Comparison of ENCODE assay signal across 8 mouse cellular contexts in genomic region chr5:105517992-105518625, GRCm38 (mm10). TPM values are rescaled to one million over a fixed set of nuclear protein-coding genes. Genes with fewer than 3 reads are reported as not detected.
DNase-seq lines count a peak whose midpoint lies in the region; ATAC-seq and TF ChIP-seq lines count a peak whose summit lies in the region.

No protein-coding gene starts in this region.

- DNase-seq in lung, embryonic 14.5 days: peak; percentile 34
- DNase-seq in lung, postnatal 25 days (ENCODE audit: low spot score): no peak
- no peak for DNase-seq in embryonic facial prominence, embryonic 14.5 days (ENCODE audit: low spot score)
- peak; percentile 53 for DNase-seq in hindbrain, postnatal 0 days (ENCODE audit: low spot score)
- no peak for DNase-seq in midbrain, postnatal 0 days (ENCODE audit: low spot score)
- no peak for DNase-seq in left cerebral cortex, adult 2 months (ENCODE audit: extremely low spot score in 1 of 2, low spot score in 2 of 2)
- no peak for DNase-seq in spleen, postnatal 4 days (ENCODE audit: low spot score in 2 of 2)
- no peak for DNase-seq in embryo, embryonic 10.5 days (ENCODE audit: low spot score)

- ATAC-seq in lung, embryonic 14.5 days (ENCODE audit: insufficient read depth): no peak
- no peak for ATAC-seq in embryonic facial prominence, embryonic 14.5 days (ENCODE audit: low read depth)
- no peak for ATAC-seq in hindbrain, postnatal 0 days
- no peak for ATAC-seq in midbrain, postnatal 0 days (ENCODE audit: low FRiP score)

- H3K4me3 ChIP-seq in lung, embryonic 14.5 days (ENCODE audit: low read depth, low read length): peak overlapping the region; percentile 71
- H3K4me3 ChIP-seq in embryonic facial prominence, embryonic 14.5 days (ENCODE audit: low read depth, low read length): peak overlapping the region; percentile 81
- peak overlapping the region; percentile 80 for H3K4me3 ChIP-seq in hindbrain, postnatal 0 days (ENCODE audit: low read length)
- H3K4me3 ChIP-seq in midbrain, postnatal 0 days (ENCODE audit: low read depth, low read length): peak overlapping the region; percentile 76
- no peak overlapping the region for H3K4me3 ChIP-seq in left cerebral cortex, adult 2 months

- H3K4me1 ChIP-seq in lung, embryonic 14.5 days (ENCODE audit: insufficient read depth): peaks cover 4% of the 10 kb centered on the region; the same call in 1 of the 2 replicates
- peaks cover 9% of the 10 kb centered on the region for H3K4me1 ChIP-seq in embryonic facial prominence, embryonic 14.5 days (ENCODE audit: control insufficient read depth, insufficient read depth, low read length)
- 0 out of 2 replicates have a peak, but pooled peaks cover 4% of the 10 kb centered on the region for H3K4me1 ChIP-seq in hindbrain, postnatal 0 days (ENCODE audit: insufficient read depth, low read length)
- H3K4me1 ChIP-seq in midbrain, postnatal 0 days (ENCODE audit: insufficient read depth, low read length): peaks cover 5% of the 10 kb centered on the region; the same call in 1 of the 2 replicates

- peak overlapping the region; percentile 3; the same call in 1 of the 2 replicates for H3K27ac ChIP-seq in lung, embryonic 14.5 days (ENCODE audit: low read depth)
- no peak overlapping the region for H3K27ac ChIP-seq in embryonic facial prominence, embryonic 14.5 days (replicated peaks; ENCODE audit: low read depth, low read length)
- peak overlapping the region; percentile 78; the same call in 1 of the 2 replicates for H3K27ac ChIP-seq in hindbrain, postnatal 0 days
- no peak overlapping the region for H3K27ac ChIP-seq in midbrain, postnatal 0 days (ENCODE audit: low read depth, low read length)
- no peak overlapping the region for H3K27ac ChIP-seq in left cerebral cortex, adult 2 months

- H3K4me2 ChIP-seq in lung, embryonic 14.5 days: peak overlapping the region; percentile 88
- H3K4me2 ChIP-seq in embryonic facial prominence, embryonic 14.5 days (ENCODE audit: low read depth, low read length): peak overlapping the region; percentile 90
- peak overlapping the region; percentile 90 for H3K4me2 ChIP-seq in hindbrain, postnatal 0 days (ENCODE audit: low read depth, low read length)
- peak overlapping the region; percentile 90 for H3K4me2 ChIP-seq in midbrain, postnatal 0 days (ENCODE audit: low read depth, low read length, poor library complexity, severe bottlenecking)

- H3K36me3 ChIP-seq in lung, embryonic 14.5 days (ENCODE audit: insufficient read depth): no peaks in the 10 kb centered on the region
- no peaks in the 10 kb centered on the region for H3K36me3 ChIP-seq in embryonic facial prominence, embryonic 14.5 days (ENCODE audit: control insufficient read depth, insufficient read depth, low read length)
- H3K36me3 ChIP-seq in hindbrain, postnatal 0 days (ENCODE audit: insufficient read depth, low read length): no peaks in the 10 kb centered on the region
- H3K36me3 ChIP-seq in midbrain, postnatal 0 days (ENCODE audit: insufficient read depth, low read length): no peaks in the 10 kb centered on the region

- no peaks in the 10 kb centered on the region for H3K27me3 ChIP-seq in lung, embryonic 14.5 days (ENCODE audit: insufficient read depth, low read length)
- H3K27me3 ChIP-seq in embryonic facial prominence, embryonic 14.5 days (replicated peaks; ENCODE audit: control insufficient read depth, insufficient read depth, low read length): no peaks in the 10 kb centered on the region
- no peaks in the 10 kb centered on the region for H3K27me3 ChIP-seq in hindbrain, postnatal 0 days (ENCODE audit: insufficient read depth, low read length)
- H3K27me3 ChIP-seq in midbrain, postnatal 0 days (ENCODE audit: insufficient read depth, low read length): no peaks in the 10 kb centered on the region

- intact Hi-C loops in left cerebral cortex, adult 2 months (cut with DNase I): loop anchor here (2.0 to 5.0 kb wide), 3 partner anchors 25 to 349 kb away; no protein-coding TSS in a partner anchor

- no peaks in the 10 kb centered on the region for H3K9me3 ChIP-seq in lung, embryonic 14.5 days (ENCODE audit: low read depth, low read length)
- no peaks in the 10 kb centered on the region for H3K9me3 ChIP-seq in embryonic facial prominence, embryonic 14.5 days (ENCODE audit: control insufficient read depth, low read length)
- no peaks in the 10 kb centered on the region for H3K9me3 ChIP-seq in hindbrain, postnatal 0 days (ENCODE audit: low read length)
- H3K9me3 ChIP-seq in midbrain, postnatal 0 days (ENCODE audit: low read length): no peaks in the 10 kb centered on the region

- peak overlapping the region; percentile 78 for H3K9ac ChIP-seq in lung, embryonic 14.5 days
- peak overlapping the region; percentile 81; the same call in 1 of the 2 replicates for H3K9ac ChIP-seq in embryonic facial prominence, embryonic 14.5 days (ENCODE audit: low read depth, low read length)
- no peak overlapping the region; the same call in 1 of the 2 replicates for H3K9ac ChIP-seq in hindbrain, postnatal 0 days (replicated peaks; ENCODE audit: low read length)
- H3K9ac ChIP-seq in midbrain, postnatal 0 days (replicated peaks; ENCODE audit: low read length, poor library complexity, severe bottlenecking): peak overlapping the region; percentile 87; the same call in 1 of the 2 replicates

- 4% methylated on average over 7 of the region's 7 CpGs for WGBS in lung, embryonic 14.5 days
- WGBS in embryonic facial prominence, embryonic 14.5 days: 22% methylated on average over 7 of the region's 7 CpGs
- WGBS in hindbrain, postnatal 0 days: 7% methylated on average over 7 of the region's 7 CpGs
- WGBS in midbrain, postnatal 0 days: 20% methylated on average over 7 of the region's 7 CpGs

- no peak for TF ChIP-seq CTCF in lung, embryonic 14.5 days (IDR thresholded peaks at IDR 0.05; ENCODE audit: low read depth)
- TF ChIP-seq CTCF in hindbrain, postnatal 0 days (IDR thresholded peaks at IDR 0.05; ENCODE audit: low read depth): no peak
- TF ChIP-seq CTCF in midbrain, postnatal 0 days (IDR thresholded peaks at IDR 0.05): no peak
- no peak for TF ChIP-seq CTCF in left cerebral cortex, adult 2 months (IDR thresholded peaks at IDR 0.05)

RNA-seq across cellular contexts. Expression of gene Lrrc8c, which starts 1.1 kb away (rescaled TPM):
- polyA plus RNA-seq in lung, embryonic 14.5 days (2014; fragmentation: Nextera tagmentation; extraction: Ambion mirVana): 23.4 and 24.7 TPM in 2 replicates
- 14.7 and 23.8 TPM in 2 replicates for polyA plus RNA-seq in embryonic facial prominence, embryonic 14.5 days (2014; fragmentation: Nextera tagmentation; extraction: Ambion mirVana)
- total RNA-seq in hindbrain, postnatal 0 days (2014; rRNA removed): 11.0 and 11.6 TPM in 2 replicates
- 10.7 and 11.6 TPM in 2 replicates for polyA plus RNA-seq in hindbrain, postnatal 0 days (2015; fragmentation: Nextera tagmentation; extraction: Ambion mirVana)
- total RNA-seq in midbrain, postnatal 0 days (2014; rRNA removed): 11.4 and 11.6 TPM in 2 replicates
- polyA plus RNA-seq in midbrain, postnatal 0 days (2015; fragmentation: Nextera tagmentation; extraction: Ambion mirVana): 10.8 and 14.7 TPM in 2 replicates
- 10 to 100 TPM; 32.7 to 37.5 TPM for total RNA-seq in left cerebral cortex, adult 2 months (2021)

Comparison
In these comparisons a context has a peak if more than half of its experiments do, and no peak if none do; other contexts are left out.
1. DNase-seq: peak in lung, embryonic 14.5 days (single experiment) and hindbrain, postnatal 0 days (single experiment); none in lung, postnatal 25 days (single experiment), embryonic facial prominence, embryonic 14.5 days (single experiment), midbrain, postnatal 0 days (single experiment), left cerebral cortex, adult 2 months (0 of 2), spleen, postnatal 4 days (0 of 2) and embryo, embryonic 10.5 days (single experiment).
2. H3K27ac ChIP-seq: peak in lung, embryonic 14.5 days (single experiment) and hindbrain, postnatal 0 days (single experiment); none in embryonic facial prominence, embryonic 14.5 days (single experiment), midbrain, postnatal 0 days (single experiment) and left cerebral cortex, adult 2 months (single experiment).
3. Peak in every context shown above with its lines, with median percentiles within 50 percentile points of each other: H3K4me2 ChIP-seq.